Mouse (Mus musculus) heart, postnatal 14 days (tissue): ENCODE results near the gene Ulk2. TPM values are rescaled to one million over a fixed set of nuclear protein-coding genes. Genes with fewer than 3 reads are reported as not detected.
A peak's percentile ranks its signal among the peaks of the same experiment; 100 is the strongest.

Experiments
- DNase-seq, 2 experiments: peaks; one replicate each; pipeline ENCODE4 v3.0.0; 2021 to 2022
- intact Hi-C: fragments of 180-260 bp; cut with DNase I; formaldehyde crosslinking; loops from one replicate; pipeline ENCODE4 v1.15.1; 2025
- total RNA-seq, 2 experiments: library from RNA; stranded (reverse); gene quantifications; 2 replicates each; pipeline ENCODE4 v1.2.3; 2021

The Ulk2 gene
- total RNA-seq, 2 experiments from 2014 or later, result 45.8 to 48.1 TPM

DNA sequence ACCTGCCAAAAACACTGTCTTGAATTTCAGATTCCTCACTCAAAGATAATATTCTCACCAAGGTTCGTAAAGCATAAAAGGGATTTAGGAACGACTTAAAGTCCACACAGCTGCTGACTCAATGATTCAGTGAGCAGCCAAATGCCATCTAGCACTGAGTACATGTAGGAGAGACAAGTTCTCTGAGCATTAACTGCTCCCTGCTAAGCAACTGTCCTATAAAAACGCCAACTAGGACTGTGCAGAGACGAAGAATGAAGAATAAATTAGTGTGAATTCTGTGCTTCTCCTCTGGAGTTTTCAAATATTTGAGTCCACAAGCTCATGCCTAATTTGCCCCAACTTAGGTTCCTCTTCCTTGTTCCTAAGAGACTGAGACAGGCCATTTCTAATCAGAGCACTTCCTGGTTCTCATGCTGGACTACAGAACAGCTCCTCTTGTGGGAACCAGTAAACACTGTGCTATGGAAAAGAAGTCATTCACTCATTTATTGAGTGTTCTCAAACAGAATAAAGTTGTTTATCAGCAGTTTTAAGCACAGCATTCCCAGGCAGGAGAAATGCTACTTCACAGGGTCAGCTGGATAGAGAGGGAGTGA is 80.2 kb downstream of the Ulk2 start:
- DNase-seq, result no peak
- intact Hi-C loops, result no loop called here

DNA sequence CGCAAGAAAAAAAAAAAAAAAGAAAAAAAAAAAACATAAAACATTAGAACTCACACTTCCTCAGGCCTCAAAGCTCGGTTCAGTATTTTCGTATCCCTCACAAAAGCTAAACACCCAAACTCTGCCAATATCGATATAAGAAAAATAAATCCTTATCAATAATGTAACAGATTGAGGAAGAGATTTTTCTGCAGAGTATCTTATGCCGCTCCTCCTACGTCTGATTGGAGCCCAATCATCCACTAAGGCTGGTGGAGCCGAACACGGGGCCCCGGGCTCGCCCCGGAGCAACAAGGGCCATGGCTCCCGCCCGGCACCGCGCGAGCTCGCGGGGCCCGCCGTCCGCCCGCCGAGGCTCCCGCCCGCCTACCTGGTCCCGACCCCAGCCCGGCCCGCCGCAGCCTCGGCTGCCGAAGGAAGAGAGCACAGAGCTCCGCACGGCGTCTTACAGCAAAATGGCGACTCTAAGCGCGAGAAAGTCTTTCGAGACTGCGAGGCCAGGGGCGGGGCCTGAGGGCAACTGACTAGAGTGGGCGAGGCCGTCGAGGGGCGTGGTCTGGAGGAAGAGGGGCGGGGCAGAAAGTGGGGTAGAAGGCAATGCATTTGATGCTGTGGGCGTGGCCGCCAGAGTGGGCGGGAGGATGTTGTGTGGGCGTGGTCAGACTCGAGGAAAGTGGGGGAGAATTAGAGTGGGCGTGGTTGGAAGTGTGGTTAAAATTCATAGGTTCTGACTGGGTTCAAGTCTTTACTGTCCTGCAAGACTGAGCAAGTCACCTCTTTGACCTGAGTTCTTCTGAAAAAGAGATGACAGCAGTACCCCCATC is 93.1 kb downstream of the Ulk2 start, which contains the start of gene Prpsap2:
TSS of gene Prpsap2 (minus strand) at position 505 of the 824 bp plus-strand sequence.
- intact Hi-C loops, result no loop called here

DNA sequence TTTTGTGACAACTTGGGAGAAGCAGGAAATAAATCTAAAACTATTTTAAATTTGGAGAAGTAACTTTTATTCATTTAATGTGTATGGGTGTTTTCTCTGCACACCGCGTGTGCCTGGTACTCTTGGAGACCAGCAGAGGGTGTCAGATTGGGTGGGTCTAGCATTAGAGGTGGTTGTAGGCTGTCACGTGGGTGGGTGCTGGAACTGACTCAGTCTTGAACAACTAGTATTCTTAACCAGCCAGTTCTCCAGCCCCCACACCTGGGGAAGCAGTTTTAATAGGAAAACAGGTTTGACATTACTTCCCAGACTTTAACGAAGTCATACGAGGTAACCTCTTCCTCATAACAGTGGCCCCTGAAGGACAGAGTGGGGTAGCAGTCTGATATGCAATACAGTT is 94.4 kb downstream of the Ulk2 start:
- intact Hi-C loops, result no loop called here
- DNase-seq, result no peak

More for the DNA sequence above, 93.1 kb downstream of the Ulk2 start, which contains the start of gene Prpsap2:
- peak; percentile 97 to 100 for DNase-seq

DNA sequence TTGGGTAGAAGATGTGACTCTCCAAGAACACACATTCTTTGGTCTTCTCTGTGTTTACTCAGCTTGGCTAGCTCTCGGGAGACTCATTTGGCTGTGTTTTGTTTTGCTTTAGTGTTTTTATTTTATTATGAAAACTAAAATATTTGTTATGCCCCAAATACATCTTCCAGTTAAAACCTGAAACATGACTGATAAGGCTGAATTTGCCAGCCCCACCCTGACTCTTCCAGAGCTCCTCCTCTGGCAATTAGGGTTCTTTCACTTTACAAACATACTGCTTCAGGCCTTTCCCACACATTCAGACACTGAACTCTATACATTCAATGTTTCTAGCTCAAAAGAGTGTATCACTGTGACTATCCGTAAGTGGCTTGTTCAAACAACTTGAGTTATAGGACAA is 97.7 kb downstream of the Ulk2 start:
- intact Hi-C loops, result no loop called here

DNA sequence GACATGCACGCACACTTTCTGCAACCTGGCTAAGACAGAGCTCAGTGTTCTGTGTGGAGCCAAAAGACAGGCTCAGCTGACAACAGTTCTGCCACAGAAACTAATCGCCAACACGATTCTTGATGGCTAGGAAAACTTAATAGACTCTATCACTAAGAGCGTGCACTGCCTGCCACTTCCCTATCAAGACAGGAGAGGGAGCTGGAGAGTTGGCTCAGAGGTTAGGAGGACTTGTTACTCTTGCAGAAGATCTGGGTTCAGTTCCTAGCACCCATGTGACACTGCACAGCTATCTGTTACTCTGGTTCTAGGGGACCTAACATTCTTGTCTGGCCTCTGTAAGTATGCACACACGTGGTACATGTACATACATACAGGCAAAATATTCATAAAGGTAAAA is 103.3 kb downstream of the Ulk2 start:
- no peak for DNase-seq
- intact Hi-C loops, result no loop called here

More for the DNA sequence above, 97.7 kb downstream of the Ulk2 start:
- DNase-seq, result no peak

DNA sequence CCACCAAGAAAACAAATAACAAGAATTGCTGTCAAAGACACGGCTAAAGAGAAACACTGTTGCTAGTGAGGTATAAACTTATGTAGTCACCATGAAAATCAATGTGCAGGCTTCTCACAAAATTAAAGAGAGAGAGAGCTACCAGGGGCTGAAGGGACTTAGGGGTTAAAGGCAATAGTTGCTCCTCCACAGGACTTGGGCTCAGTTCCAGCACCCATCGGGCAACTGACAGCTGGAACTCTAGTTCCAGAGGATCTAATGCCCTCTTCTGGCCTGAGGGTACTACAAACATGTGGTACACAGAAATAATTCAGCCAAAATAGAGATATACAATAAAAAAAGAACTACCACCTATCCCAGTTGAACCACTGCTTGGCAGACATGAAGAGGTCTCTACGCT is 107.7 kb downstream of the Ulk2 start:
- DNase-seq, result no peak

DNA sequence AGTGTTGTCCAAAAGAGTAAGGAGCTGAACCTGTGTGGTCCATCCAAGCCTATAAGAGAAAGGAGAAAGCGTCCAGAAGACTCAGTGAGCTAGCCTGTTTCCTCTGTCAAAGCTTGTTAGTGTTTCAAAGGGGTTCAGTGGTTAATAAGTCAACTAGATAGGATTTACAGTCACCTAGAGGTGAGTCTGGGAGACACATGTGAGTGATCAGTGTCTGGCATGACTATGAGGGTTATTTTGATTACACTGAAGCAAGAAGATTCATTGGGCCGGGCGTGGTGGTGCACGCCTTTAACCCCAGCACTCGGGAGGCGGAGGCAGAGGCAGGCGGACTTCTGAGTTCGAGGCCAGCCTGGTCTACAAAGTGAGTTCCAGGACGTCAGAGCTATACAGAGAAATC is 109.1 kb downstream of the Ulk2 start:
- intact Hi-C loops, result no loop called here
- DNase-seq, result no peak

More for the DNA sequence above, 107.7 kb downstream of the Ulk2 start:
- intact Hi-C loops, result no loop called here

DNA sequence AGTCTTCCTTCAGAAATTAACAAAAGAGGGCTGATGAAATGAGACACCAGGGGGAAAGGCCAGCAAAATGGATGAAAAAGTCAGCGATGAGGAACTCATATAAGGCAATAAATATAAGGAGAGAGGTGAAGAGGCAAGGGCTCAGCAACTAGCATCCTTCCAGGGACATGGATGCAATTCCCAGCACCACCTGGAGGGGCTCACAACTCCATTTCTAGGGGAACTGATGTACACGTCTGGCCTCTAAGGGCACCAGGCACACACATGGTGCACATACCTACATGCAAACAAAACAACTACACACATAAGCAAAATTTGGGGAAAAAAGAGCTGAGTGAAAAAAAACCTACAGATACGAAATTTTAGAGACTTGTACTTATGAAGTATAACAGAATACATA is 110.4 kb downstream of the Ulk2 start:
- intact Hi-C loops, result no loop called here
- no peak for DNase-seq

DNA sequence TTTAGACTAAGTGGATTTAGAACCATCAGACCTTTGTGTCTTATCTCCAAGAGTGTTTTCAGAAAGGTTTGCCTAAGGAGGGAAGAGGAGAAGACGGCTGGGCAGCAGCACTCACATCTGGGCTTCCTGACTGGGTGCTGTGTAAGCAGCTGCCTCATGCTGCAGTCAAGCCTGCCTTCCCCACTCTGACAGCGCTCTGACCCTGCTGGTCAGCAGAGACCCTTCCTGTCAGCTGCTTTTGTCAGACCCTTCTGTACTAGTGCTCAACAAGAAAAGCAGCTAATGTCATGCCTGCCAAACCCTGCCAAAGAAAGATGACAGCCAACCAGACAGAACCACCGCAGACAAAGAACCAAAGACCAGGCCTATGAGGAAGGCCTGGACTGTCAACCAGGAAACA is 111.1 kb downstream of the Ulk2 start:
- intact Hi-C loops, result no loop called here
- DNase-seq, result no peak

DNA sequence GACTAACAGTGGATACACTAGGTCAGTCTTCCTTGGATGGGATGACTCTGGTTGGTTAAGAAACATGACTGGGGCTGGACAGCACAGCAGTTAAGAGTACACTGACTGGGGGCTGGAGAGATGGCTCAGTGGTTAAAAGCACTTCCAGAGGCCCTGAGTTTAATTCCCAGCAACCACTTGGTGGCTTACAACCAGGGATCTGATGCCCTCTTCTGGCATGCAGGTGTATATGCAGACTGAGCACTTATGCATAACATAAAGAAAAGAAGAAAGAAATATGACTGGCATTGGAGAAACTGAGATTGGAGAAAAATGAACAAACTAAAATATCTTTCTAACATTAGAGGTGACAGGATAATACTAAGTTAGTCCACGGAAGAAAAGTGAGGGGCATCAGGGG is 114.4 kb downstream of the Ulk2 start:
- DNase-seq, result no peak
- intact Hi-C loops, result no loop called here

DNA sequence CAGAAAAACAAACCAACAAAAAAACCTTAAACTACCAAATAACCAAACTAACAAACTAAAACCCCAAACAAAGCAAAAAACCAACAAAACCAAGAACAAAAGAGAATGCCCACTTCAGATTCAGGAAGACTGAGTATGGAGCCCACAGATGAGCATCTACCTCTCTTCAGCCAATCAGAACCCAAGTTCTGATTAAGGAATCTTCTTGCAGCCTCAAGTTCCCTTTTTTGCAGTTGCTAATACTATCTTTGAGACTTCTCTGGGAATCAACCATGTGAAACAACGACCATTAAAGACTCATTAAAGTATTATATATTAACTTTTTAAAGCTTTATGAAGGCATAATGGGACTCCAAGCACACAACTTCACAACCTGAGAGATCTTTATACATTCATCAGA is 117.6 kb downstream of the Ulk2 start:
- no peak for DNase-seq
- intact Hi-C loops, result no loop called here

DNA sequence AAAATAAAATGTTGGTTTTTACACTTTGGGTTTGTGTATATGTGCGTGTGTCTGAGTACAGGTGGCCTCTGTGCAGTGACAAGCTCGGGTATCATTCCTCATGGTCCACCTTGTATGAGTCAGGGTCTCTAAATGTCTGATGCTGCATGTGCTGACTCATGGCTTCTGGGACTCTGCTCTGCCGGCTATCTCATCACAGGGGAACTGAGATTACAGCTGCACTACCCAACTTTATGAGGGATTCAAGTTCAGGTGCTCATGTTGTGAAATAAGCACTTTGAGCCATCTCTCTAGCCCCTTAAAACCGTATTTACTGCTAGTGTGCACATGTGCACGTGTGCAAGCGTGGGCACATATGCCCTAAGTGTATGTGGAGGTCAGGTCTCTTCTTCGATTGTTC is 122.2 kb downstream of the Ulk2 start:
- DNase-seq, result no peak
- intact Hi-C loops, result no loop called here

DNA sequence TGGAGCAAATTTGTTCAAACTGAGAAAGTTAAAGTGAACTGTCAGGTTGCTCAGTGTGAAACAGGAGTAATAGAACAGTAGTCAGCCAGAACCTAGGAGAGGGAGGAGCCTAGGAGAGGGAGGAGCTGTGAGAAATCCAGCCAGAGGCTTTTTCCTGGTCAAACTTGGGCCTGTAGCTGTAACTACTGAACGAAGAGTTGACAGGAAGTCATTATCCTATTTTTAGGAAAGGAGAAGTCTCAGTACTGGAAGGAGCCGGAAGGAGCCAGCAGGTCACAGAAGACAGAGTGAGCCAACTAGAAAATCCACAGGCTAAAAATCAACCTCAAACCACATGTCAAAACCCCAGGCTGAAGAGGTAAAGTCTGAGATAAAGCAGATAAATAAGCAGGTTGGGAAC is 126.8 kb downstream of the Ulk2 start:
- no peak for DNase-seq
- intact Hi-C loops, result no loop called here

Other genes starting within 250 kb of the Ulk2 start
- gene Grap, start 201.8 kb downstream of the Ulk2 start, total RNA-seq, result 10 to 100 TPM; 13.9 to 15.4 TPM
- gene Fam83g, start 171.0 kb downstream of the Ulk2 start, total RNA-seq, result under 1 TPM; 0.07 to 0.24 TPM
- gene Slc5a10, start 134.2 kb downstream of the Ulk2 start, total RNA-seq, result not detected
- 1 to 10 TPM; 6.4 to 7.0 TPM for gene Prpsap2, start 93.0 kb downstream of the Ulk2 start, total RNA-seq
- 10 to 100 TPM; 14.7 to 15.6 TPM for gene Akap10, start 75.2 kb upstream of the Ulk2 start, total RNA-seq
- gene Specc1, start 101.7 kb upstream of the Ulk2 start, total RNA-seq, result 10 to 100 TPM; 21.2 to 23.5 TPM